Mouse (Mus musculus) layer of hippocampus, postnatal 25 days (tissue): Measurements from ENCODE around the gene Mrps15. TPM values are rescaled to one million over a fixed set of nuclear protein-coding genes. Genes with fewer than 3 reads are reported as not detected.
A peak's percentile ranks its signal among the peaks of the same experiment; 100 is the strongest.

ENCODE experiments used
- DNase-seq, 2 experiments: peaks; one replicate each; pipeline ENCODE4 v3.0.0; 2022; ENCODE audit warnings: mixed read lengths in 2 of 2, low spot score in 1 of 2; ENCODE audit errors: extremely low spot score in 1 of 2
- total RNA-seq, 2 experiments: library from RNA; stranded (reverse); gene quantifications; 2 replicates each; pipeline ENCODE4 v1.2.3; 2021

Gene Mrps15
- total RNA-seq, 2 experiments from 2014 or later: 44.7 to 49.7 TPM

DNA sequence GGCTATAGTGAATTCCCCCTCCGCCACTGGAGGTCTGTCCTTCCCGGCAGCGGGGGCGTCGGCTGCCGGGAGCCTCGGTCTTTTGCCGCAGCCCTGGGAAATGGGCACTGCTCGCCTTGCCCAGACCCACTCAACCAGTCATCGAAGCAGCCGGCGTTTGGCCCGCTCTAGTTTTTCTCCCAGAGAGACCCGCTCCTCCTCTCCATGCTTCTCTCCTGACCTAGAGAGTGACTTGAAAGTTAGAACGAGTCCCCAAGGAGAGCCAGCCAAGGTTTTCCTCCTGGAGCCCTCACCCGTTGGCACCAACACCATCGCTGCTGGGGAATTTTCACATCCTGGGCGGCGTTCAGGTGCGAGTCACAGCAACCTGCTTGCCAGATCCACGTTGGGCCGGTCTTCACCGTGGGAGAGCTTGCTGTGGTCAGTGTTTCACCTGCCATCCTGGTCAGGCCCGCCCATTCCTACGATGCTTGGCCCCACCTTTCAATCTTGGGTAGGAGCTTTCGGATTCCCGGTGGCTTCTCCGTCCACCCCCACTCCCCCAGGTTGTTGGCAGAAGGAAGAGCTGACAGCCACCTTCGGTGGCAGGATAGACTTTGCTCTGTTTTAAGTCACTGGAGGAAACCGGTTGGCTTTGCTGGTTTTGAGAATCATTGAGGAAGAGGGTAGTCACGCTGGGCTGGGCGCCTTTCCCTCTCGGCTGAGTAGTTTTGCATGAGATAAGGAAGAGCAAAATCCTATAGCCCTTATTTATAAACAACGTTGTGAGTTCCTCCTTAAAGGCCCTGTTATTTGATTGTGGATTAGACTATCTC, 57.7 kb downstream of the Mrps15 start:
- DNase-seq: peak in 1 of 2 experiments; percentile 33

Other genes with a start within 250 kb of the Mrps15 start
- gene Csf3r, start 22.4 kb upstream of the Mrps15 start, total RNA-seq: 1 to 10 TPM; 5.2 to 7.1 TPM
- 10 to 100 TPM; 47.4 to 49.7 TPM for gene Oscp1, start 11.6 kb downstream of the Mrps15 start, total RNA-seq
- 10 to 100 TPM; 14.7 to 17.6 TPM for gene Lsm10, start 49.7 kb downstream of the Mrps15 start, total RNA-seq
- 10 to 100 TPM; 23.7 to 26.1 TPM for gene Stk40, start 57.0 kb downstream of the Mrps15 start, total RNA-seq
- 1 to 10 TPM; 2.8 to 3.1 TPM for gene Eva1b, start 100.8 kb downstream of the Mrps15 start, total RNA-seq
- gene Sh3d21, start 116.6 kb downstream of the Mrps15 start, total RNA-seq: 1 to 10 TPM in 1 of 2 experiments, under 1 TPM in 1; 0.62 to 1.0 TPM
- 100 to 1,000 TPM; 133 to 154 TPM for gene Thrap3, start 155.8 kb downstream of the Mrps15 start, total RNA-seq
- gene Map7d1, start 209.4 kb downstream of the Mrps15 start, total RNA-seq: 100 to 1,000 TPM; 242 to 265 TPM
- gene Trappc3, start 215.4 kb downstream of the Mrps15 start, total RNA-seq: 10 to 100 TPM; 84.7 to 84.9 TPM
- 1 to 10 TPM; 1.2 to 1.5 TPM for gene Col8a2, start 239.9 kb downstream of the Mrps15 start, total RNA-seq